Mouse (Mus musculus): Measurements from ENCODE around the gene Psmg4. TPM values are rescaled to one million over a fixed set of nuclear protein-coding genes. Genes with fewer than 3 reads are reported as not detected.

Gene Psmg4
- polyA plus RNA-seq, 1 experiment: 113 TPM

DNA sequence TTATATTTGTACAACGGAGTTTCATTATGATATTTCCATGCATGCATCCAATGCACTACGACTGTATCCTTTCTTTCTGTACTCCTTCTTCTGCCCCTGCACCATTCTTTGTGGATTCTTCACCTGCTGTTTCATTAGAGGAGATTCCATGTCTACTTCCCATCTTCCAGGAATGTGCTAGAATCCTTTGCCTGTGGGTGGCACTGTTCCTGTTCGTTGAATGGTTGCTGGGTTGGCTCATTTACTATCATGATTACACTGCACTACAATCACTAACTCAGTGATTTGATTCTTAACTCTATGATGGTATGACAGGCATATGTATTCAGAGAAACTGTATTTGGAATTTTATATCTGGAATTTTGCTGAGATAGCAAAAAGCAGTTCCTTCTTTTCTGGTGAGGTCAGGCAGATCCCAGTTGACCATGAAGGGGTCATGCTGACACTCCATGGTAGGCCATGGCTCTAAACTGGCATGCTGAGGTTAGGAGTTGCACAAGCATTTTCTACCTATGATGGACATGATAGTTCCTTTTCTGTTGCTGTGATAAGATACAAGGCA, 5.1 kb upstream of the Psmg4 start:
- TF ChIP-seq POLR2A (IDR thresholded peaks at IDR 0.05; ENCODE audit: borderline replicate concordance, extremely low read depth, insufficient read depth, insufficient read length, poor library complexity, severe bottlenecking) (no peak), CTCF (IDR thresholded peaks at IDR 0.05; ENCODE audit: borderline replicate concordance, extremely low read depth, insufficient read depth, insufficient read length) (no peak; the same call in 1 of the 2 replicates)
- no peak for DNase-seq (ENCODE audit: low read depth)

DNA sequence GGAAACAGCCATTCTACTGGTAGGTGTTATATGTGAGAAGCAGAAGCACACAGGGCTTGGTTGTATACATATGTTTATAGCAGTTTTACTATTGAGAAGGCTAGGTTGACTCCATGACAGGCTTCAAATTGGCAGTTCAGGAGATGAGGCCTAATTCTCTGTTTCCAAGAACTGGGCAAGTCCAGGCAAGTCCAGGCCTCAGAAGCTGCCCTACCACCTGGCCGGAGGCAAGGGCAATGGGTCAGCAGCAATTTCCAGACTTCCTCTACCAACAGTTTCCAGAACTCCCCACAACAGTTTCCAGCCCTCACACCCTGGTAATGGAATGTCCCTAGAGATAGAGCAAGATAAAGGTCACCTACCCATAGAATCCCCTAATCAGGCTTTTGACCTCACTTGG, 2.8 kb upstream of the Psmg4 start:
- DNase-seq (ENCODE audit: low read depth): no peak
- no peak for TF ChIP-seq CTCF (IDR thresholded peaks at IDR 0.05; ENCODE audit: borderline replicate concordance, extremely low read depth, insufficient read depth, insufficient read length)
- TF ChIP-seq POLR2A (IDR thresholded peaks at IDR 0.05; ENCODE audit: borderline replicate concordance, extremely low read depth, insufficient read depth, insufficient read length, poor library complexity, severe bottlenecking): no peak

DNA sequence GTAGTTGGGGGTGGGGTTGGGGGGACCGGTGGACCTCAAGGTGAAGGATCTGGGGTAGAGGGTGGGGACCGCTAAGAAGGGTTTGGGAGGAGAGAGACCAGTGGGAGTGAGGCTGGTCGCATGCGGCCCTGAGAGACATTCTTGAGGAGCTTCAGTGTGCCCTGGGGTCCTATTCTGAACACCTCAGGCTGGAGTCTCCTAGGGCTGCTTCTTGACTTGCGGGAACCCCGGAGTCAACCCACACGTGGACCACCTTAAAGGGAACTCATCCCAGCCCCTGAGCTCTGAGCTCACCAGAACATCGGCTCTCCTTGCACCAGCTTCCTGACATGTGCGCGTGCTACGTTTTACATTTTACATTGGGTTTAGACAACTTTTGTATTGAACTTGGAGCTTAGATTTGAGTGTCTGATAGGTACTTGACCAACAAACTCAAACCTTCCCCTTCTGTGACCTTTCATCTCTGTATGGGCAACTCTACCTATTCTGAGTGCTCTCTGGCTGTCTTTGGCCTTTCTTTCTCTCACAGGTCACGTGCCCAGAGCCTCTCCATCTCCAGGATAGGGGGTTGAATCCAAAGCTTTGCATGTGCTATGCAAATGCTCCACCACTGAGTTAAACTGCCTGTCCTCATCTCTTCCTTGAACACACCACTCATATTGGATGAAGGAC, 676 bp downstream of the Psmg4 start:
- TF ChIP-seq CTCF (IDR thresholded peaks at IDR 0.05; ENCODE audit: borderline replicate concordance, extremely low read depth, insufficient read depth, insufficient read length) (no peak), POLR2A (IDR thresholded peaks at IDR 0.05; ENCODE audit: borderline replicate concordance, extremely low read depth, insufficient read depth, insufficient read length, poor library complexity, severe bottlenecking) (no peak)
- DNase-seq (ENCODE audit: low read depth): no peak

DNA sequence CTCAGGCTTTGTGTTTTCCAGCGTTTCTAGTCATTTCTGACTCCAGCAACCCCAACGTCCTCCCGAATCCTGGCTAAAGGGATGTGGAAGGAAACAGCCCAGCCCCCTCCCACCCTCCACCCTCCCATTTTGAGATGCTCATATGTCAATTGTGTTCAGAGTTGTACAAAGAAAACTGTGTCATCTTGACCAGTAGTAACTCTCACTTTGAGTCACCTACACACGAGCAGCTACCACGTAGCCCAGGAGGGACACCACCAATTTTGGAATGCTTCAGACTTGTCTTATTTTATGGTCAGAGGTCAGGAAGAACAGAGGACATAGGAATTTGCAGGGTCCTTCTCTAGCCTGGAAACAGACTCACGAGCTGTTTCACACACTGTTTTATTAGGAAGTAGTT, 11.3 kb downstream of the Psmg4 start:
- no peak for DNase-seq (ENCODE audit: low read depth)
- TF ChIP-seq POLR2A (IDR thresholded peaks at IDR 0.05; ENCODE audit: borderline replicate concordance, extremely low read depth, insufficient read depth, insufficient read length, poor library complexity, severe bottlenecking) (no peak), CTCF (IDR thresholded peaks at IDR 0.05; ENCODE audit: borderline replicate concordance, extremely low read depth, insufficient read depth, insufficient read length) (no peak)

DNA sequence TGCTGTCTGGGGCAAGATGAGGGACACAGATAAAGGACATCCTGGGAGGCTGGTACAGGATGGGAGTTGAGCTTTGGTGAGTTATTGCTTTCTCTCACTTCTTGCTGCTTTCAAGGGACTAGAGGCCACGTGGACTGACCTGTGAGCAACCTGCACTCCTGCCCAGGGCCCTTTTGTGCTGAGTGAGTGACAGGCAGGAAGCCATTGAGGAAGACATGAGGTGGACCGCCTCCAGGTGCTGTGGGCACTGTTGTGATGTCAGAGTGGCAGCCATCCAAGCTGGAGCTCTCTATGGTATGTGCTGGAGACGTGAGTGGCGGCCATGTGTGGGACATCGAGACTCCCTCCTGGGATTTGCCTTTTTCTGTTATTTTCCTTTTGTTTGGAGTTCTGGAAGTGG, 18.9 kb downstream of the Psmg4 start:
- TF ChIP-seq POLR2A (IDR thresholded peaks at IDR 0.05; ENCODE audit: borderline replicate concordance, extremely low read depth, insufficient read depth, insufficient read length, poor library complexity, severe bottlenecking) (no peak), CTCF (IDR thresholded peaks at IDR 0.05; ENCODE audit: borderline replicate concordance, extremely low read depth, insufficient read depth, insufficient read length) (no peak)
- DNase-seq (ENCODE audit: low read depth): no peak

DNA sequence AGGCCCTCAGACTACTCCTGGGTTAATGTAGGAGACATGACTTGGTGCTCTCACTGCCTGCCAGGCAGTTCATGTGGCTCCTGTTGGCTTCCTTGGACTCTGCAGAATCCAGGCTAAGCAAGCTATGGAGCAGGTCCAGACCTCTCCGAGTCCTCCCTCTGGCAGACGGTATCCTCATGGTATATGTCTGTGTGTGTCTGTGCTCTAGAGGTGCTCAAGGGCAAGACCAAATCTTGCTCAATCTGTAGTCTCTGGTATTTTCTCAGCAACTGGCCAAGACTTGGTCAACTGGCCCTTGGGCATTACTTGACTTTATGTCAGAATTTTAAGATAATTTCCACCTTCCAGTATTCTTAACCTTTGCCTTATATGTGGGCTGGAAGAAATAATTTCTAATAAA, 22.6 kb downstream of the Psmg4 start:
- no peak for TF ChIP-seq CTCF (IDR thresholded peaks at IDR 0.05; ENCODE audit: borderline replicate concordance, extremely low read depth, insufficient read depth, insufficient read length)
- TF ChIP-seq POLR2A (IDR thresholded peaks at IDR 0.05; ENCODE audit: borderline replicate concordance, extremely low read depth, insufficient read depth, insufficient read length, poor library complexity, severe bottlenecking): no peak
- no peak for DNase-seq (ENCODE audit: low read depth)

DNA sequence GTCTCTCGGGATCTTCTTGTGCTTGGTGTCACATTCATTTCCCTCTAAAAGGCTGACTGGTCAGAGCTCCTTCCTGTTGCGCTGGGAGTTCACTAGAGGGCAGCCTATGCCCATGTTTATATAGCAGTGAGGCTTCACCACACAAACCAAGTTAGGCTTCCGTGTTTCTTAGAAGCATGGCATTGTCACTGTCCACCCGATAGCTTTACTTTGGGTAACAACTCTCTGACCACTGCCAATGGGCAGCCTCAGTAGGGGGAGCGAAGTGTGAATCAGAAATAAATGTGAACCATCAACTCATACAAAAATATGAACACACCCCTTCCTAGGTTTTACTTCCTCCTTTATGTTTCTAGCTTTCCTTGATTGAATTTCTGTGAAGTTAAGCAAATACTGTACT, 24.8 kb downstream of the Psmg4 start:
- TF ChIP-seq CTCF (IDR thresholded peaks at IDR 0.05; ENCODE audit: borderline replicate concordance, extremely low read depth, insufficient read depth, insufficient read length): peak; percentile 88; the same call in 1 of the 2 replicates
- TF ChIP-seq POLR2A (IDR thresholded peaks at IDR 0.05; ENCODE audit: borderline replicate concordance, extremely low read depth, insufficient read depth, insufficient read length, poor library complexity, severe bottlenecking): no peak
- DNase-seq (ENCODE audit: low read depth): peak; percentile 90

DNA sequence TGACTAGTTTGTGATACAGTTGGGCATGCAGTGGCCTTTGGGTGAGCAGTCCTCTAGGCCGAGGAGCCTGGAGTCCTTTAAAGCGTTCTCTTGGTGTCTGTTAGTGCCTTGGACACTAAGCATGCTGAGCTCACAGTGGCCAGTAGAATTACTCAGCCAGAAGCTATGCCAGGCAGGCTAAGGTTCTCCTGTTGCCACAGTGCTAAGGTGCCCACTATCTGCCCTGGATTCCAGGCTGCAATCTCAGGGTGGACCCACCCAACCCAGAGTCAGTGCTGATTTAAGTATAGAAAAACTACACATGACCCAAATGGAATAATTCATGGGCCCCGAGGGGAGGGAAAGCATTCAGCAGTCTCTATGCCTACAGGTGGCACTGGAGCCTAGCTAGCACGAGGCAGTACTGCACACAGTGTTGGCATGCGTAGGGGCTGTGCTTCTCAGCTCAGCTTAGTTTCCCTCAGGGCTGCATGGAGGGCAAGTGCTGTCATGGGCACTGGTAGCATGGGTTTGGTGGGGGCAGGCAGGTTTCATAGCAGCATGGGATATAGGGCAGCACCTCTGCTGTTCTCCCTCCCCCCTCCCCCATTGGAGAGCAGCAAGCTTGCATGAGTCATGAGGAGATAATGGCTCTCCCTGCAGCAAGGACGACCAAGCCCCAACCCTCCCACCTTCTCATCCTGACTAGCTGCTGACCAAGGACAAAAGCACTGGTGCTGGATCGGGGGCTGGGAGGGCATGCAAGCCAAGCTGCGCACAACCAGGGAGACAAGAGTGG, 29.8 kb downstream of the Psmg4 start:
- peak; percentile 57 for DNase-seq (ENCODE audit: low read depth)
- TF ChIP-seq CTCF (IDR thresholded peaks at IDR 0.05; ENCODE audit: borderline replicate concordance, extremely low read depth, insufficient read depth, insufficient read length) (peak; percentile 24; the same call in 1 of the 2 replicates), POLR2A (IDR thresholded peaks at IDR 0.05; ENCODE audit: borderline replicate concordance, extremely low read depth, insufficient read depth, insufficient read length, poor library complexity, severe bottlenecking) (no peak)

DNA sequence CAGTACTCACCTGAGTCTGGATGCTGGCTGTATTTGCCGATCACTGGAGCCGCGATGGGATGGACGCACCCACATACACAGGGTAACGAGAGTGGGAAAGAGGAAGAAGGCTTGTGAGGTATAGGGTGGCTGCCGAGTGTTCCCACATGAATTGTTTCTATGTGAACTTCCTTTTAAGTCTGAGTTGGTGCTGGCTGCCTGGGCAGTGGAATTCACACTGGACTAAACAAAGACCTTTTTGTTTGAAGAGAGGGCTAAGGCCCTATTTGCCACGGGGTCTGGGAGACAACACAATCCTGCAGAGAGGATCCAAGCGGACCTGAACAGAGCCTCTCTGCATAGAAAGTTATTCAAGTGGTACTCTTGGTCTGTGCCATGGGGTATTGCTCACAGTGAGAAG, 30.6 kb downstream of the Psmg4 start:
- DNase-seq (ENCODE audit: low read depth): peak; percentile 73
- TF ChIP-seq CTCF (IDR thresholded peaks at IDR 0.05; ENCODE audit: borderline replicate concordance, extremely low read depth, insufficient read depth, insufficient read length) (no peak), POLR2A (IDR thresholded peaks at IDR 0.05; ENCODE audit: borderline replicate concordance, extremely low read depth, insufficient read depth, insufficient read length, poor library complexity, severe bottlenecking) (no peak)

DNA sequence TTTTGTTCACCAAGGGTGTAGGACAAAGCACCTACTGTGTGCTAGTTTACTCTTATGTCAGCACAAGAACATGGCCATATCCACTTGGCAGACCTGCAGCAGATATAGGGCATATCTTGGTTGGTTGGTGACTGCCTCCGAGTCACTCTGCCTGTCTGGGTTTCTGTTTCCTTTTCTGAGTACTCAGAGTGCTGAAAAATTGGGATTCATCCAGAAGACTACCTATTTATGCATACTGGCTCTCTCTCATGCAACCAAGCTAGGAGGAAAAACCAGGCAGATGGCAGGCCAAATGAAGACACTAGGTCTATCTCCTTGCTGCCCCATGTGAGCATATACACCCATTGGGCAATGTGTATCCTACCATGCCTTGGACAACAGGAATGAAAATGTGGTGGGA, 32.9 kb downstream of the Psmg4 start:
- TF ChIP-seq POLR2A (IDR thresholded peaks at IDR 0.05; ENCODE audit: borderline replicate concordance, extremely low read depth, insufficient read depth, insufficient read length, poor library complexity, severe bottlenecking): no peak
- no peak for TF ChIP-seq CTCF (IDR thresholded peaks at IDR 0.05; ENCODE audit: borderline replicate concordance, extremely low read depth, insufficient read depth, insufficient read length)
- DNase-seq (ENCODE audit: low read depth): no peak

DNA sequence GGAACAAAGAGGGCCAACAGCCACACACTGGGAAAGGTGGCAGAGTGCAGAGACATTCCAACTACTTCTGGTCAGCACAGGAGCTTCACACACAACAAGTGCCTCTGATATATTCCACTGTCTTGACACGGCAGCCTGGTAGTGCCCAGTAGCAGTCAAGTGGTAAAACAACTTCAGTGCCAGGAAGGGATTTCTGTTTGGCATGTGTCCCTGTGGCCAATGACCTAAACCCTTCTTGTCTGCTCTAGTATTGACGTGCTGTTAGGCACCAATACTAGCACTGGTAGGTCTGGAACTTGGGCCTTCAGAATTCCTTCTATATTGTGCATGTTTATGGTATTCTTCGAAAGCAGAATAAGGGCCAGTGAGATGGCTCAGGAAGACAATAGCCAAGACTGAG, 42.5 kb downstream of the Psmg4 start:
- DNase-seq (ENCODE audit: low read depth): no peak
- TF ChIP-seq CTCF (IDR thresholded peaks at IDR 0.05; ENCODE audit: borderline replicate concordance, extremely low read depth, insufficient read depth, insufficient read length) (no peak), POLR2A (IDR thresholded peaks at IDR 0.05; ENCODE audit: borderline replicate concordance, extremely low read depth, insufficient read depth, insufficient read length, poor library complexity, severe bottlenecking) (no peak)

Data from brain, embryonic 14.5 days (tissue).